Mouse (Mus musculus) heart, embryonic 14.5 days (tissue): ENCODE results near the gene Wdfy1. TPM values are rescaled to one million over a fixed set of nuclear protein-coding genes. Genes with fewer than 3 reads are reported as not detected.

ENCODE experiments used
- ATAC-seq: fragments of 200-750 bp; cut with Nextera tagmentation; 2 replicates; pipeline ENCODE4 v1.8.0; 2017; ENCODE audit warnings: low read depth, moderate TSS enrichment; ENCODE audit not compliant: insufficient number of reproducible peaks, insufficient read depth, low FRiP score
- H3K27ac ChIP-seq, 2 experiments: fragments of 200-500 bp in 1 of 2; fragments of 300-500 bp in 1 of 2; sonication (generic) in 1 of 2; replicated peaks in 1 of 2; 2 replicates each; pipeline ENCODE4 v1.5.1; 2012 to 2014; ENCODE audit warnings: low read depth in 2 of 2, low read length in 2 of 2, control low read depth in 1 of 2, mild to moderate bottlenecking in 1 of 2, mixed read lengths in 1 of 2; ENCODE audit not compliant: control insufficient read depth in 1 of 2, insufficient read depth in 1 of 2
- H3K27me3 ChIP-seq: fragments of 300-500 bp; sonication (generic); 2 replicates; pipeline ENCODE4 v1.6.1; 2014; ENCODE audit warnings: mild to moderate bottlenecking, low read length, control low read depth; ENCODE audit not compliant: control insufficient read depth, insufficient read depth
- H3K36me3 ChIP-seq: fragments of 300-500 bp; sonication (generic); 2 replicates; pipeline ENCODE4 v1.6.1; 2014; ENCODE audit warnings: mild to moderate bottlenecking, control low read depth, low read length, mixed read lengths; ENCODE audit not compliant: control insufficient read depth, insufficient read depth
- H3K4me1 ChIP-seq, 2 experiments: fragments of 200-500 bp in 1 of 2; fragments of 300-500 bp in 1 of 2; sonication (generic) in 1 of 2; 2 replicates each; pipeline ENCODE4 v1.6.1; 2012 to 2014; ENCODE audit warnings: low read length in 2 of 2, control low read depth in 1 of 2, mixed read lengths in 1 of 2; ENCODE audit not compliant: control insufficient read depth in 2 of 2, insufficient read depth in 2 of 2
- H3K4me2 ChIP-seq: fragments of 300-500 bp; sonication (generic); 2 replicates; pipeline ENCODE4 v1.6.1; 2014; ENCODE audit warnings: mild to moderate bottlenecking, low read length
- H3K4me3 ChIP-seq, 2 experiments: fragments of 200-500 bp in 1 of 2; fragments of 300-500 bp in 1 of 2; sonication (generic) in 1 of 2; 2 replicates each; pipeline ENCODE4 v1.5.1; 2012 to 2014; ENCODE audit warnings: low read length in 2 of 2, mild to moderate bottlenecking in 2 of 2, control low read depth in 1 of 2, low read depth in 1 of 2, moderate library complexity in 1 of 2; ENCODE audit not compliant: control insufficient read depth in 1 of 2, insufficient read depth in 1 of 2
- H3K9ac ChIP-seq: fragments of 300-500 bp; sonication (generic); 2 replicates; pipeline ENCODE4 v1.6.1; 2014; ENCODE audit warnings: mild to moderate bottlenecking, low read length
- H3K9me3 ChIP-seq: fragments of 300-500 bp; sonication (generic); 2 replicates; pipeline ENCODE4 v1.6.1; 2016; ENCODE audit warnings: low read length, control low read depth; ENCODE audit not compliant: control insufficient read depth
- WGBS: fragments of 180-500 bp; shearing (Covaris S2); extraction: QIAGEN DNeasy Blood & Tissue Kit; methylation state at CpG from one replicate; pipeline ENCODE4 v1.1.7; 2014; 5-methylcytosine and 5-hydroxymethylcytosine counted together
- polyA plus RNA-seq: library from polyadenylated mRNA; unstranded; fragments of >200 nt; fragmentation: Nextera tagmentation; extraction: Ambion mirVana; gene quantifications from 2 replicates; pipeline ENCODE4 v1.2.1, GENCODE M21; 2014

The Wdfy1 gene
- polyA plus RNA-seq, 1 experiment from 2014 or later: 28.5 TPM

- peaks cover 15% of the 10 kb centered on the region; the same call in 1 of the 2 replicates for H3K36me3 ChIP-seq
- no peak overlapping the region for H3K9ac ChIP-seq
- WGBS: 80% methylated on average over 7 of the region's 7 CpGs
- peaks cover 9 to 10% of the 10 kb centered on the region in 2 experiments for H3K4me1 ChIP-seq
- H3K27ac ChIP-seq: no peak overlapping the region
- no peak overlapping the region for H3K4me3 ChIP-seq
- no peak overlapping the region for H3K4me2 ChIP-seq
- no peaks in the 10 kb centered on the region for H3K9me3 ChIP-seq
- H3K27me3 ChIP-seq: no peaks in the 10 kb centered on the region
- no peak for ATAC-seq
Measured at GRCm38 (mm10) chr1:79803614-79804013, 27.7 kb upstream of the Wdfy1 start.

GRCm38 (mm10) chr1:79802858-79803427 lies 27.0 kb upstream of the Wdfy1 start:
- Histone ChIP-seq H3K36me3 (peaks cover 15% of the 10 kb centered on the region; the same call in 1 of the 2 replicates), H3K4me3 (no peak overlapping the region), H3K9me3 (no peaks in the 10 kb centered on the region), H3K27ac (no peak overlapping the region), H3K9ac (no peak overlapping the region), H3K27me3 (no peaks in the 10 kb centered on the region), H3K4me1 (peaks cover 9 to 10% of the 10 kb centered on the region in 2 experiments), H3K4me2 (no peak overlapping the region)
- ATAC-seq: no peak
- 54% methylated on average over 11 of the region's 11 CpGs for WGBS

GRCm38 (mm10) chr1:79797084-79797483 lies 21.1 kb upstream of the Wdfy1 start:
- H3K4me1 ChIP-seq: peaks cover 0 to 5% of the 10 kb centered on the region in 2 experiments; a peak in 1 of 4 replicates
- WGBS: 40% methylated on average over 3 of the region's 3 CpGs
- no peak overlapping the region for H3K4me3 ChIP-seq
- no peaks in the 10 kb centered on the region for H3K9me3 ChIP-seq
- peaks cover 21% of the 10 kb centered on the region; the same call in 1 of the 2 replicates for H3K36me3 ChIP-seq
- H3K27ac ChIP-seq: no peak overlapping the region
- no peak overlapping the region for H3K9ac ChIP-seq
- ATAC-seq: no peak
- no peaks in the 10 kb centered on the region for H3K27me3 ChIP-seq
- H3K4me2 ChIP-seq: no peak overlapping the region

- Histone ChIP-seq H3K4me2 (no peak overlapping the region), H3K27ac (no peak overlapping the region), H3K9ac (no peak overlapping the region), H3K9me3 (no peaks in the 10 kb centered on the region), H3K4me3 (no peak overlapping the region), H3K27me3 (no peaks in the 10 kb centered on the region), H3K36me3 (peaks cover 20% of the 10 kb centered on the region), H3K4me1 (0 out of 4 replicates have a peak, but pooled peaks cover 0 to 5% of the 10 kb centered on the region in 2 experiments)
- ATAC-seq: no peak
- WGBS: 60% methylated on average over 7 of the region's 7 CpGs
Measured at GRCm38 (mm10) chr1:79786267-79786927, 10.5 kb upstream of the Wdfy1 start.

GRCm38 (mm10) chr1:79782433-79782832 lies 6.5 kb upstream of the Wdfy1 start:
- Histone ChIP-seq H3K4me3 (no peak overlapping the region), H3K27ac (no peak overlapping the region), H3K9me3 (no peaks in the 10 kb centered on the region), H3K9ac (no peak overlapping the region), H3K4me1 (no peaks in the 10 kb centered on the region), H3K4me2 (no peak overlapping the region), H3K27me3 (no peaks in the 10 kb centered on the region), H3K36me3 (peaks cover 57% of the 10 kb centered on the region)
- WGBS: 89% methylated on average over 3 of the region's 3 CpGs
- ATAC-seq: no peak

- WGBS: 69% methylated on average over 11 of the region's 11 CpGs
- H3K9me3 ChIP-seq: no peaks in the 10 kb centered on the region
- H3K27ac ChIP-seq: no peak overlapping the region
- H3K27me3 ChIP-seq: no peaks in the 10 kb centered on the region
- H3K36me3 ChIP-seq: peaks cover 51% of the 10 kb centered on the region
- H3K9ac ChIP-seq: no peak overlapping the region
- H3K4me2 ChIP-seq: no peak overlapping the region
- no peaks in the 10 kb centered on the region for H3K4me1 ChIP-seq
- ATAC-seq: no peak
- no peak overlapping the region for H3K4me3 ChIP-seq
Measured at GRCm38 (mm10) chr1:79778011-79778410, 2.1 kb upstream of the Wdfy1 start.

GRCm38 (mm10) chr1:79774164-79774780 lies 1.7 kb downstream of the Wdfy1 start:
- no peak for ATAC-seq
- Histone ChIP-seq H3K4me1 (no peaks in the 10 kb centered on the region), H3K9me3 (no peaks in the 10 kb centered on the region), H3K4me3 (no peak overlapping the region), H3K9ac (no peak overlapping the region), H3K36me3 (peaks cover 16% of the 10 kb centered on the region), H3K27me3 (no peaks in the 10 kb centered on the region), H3K4me2 (no peak overlapping the region), H3K27ac (no peak overlapping the region)
- 72% methylated on average over 4 of the region's 4 CpGs for whole genome bisulfite sequencing
